Mouse (Mus musculus): ENCODE results near the gene Fam217b.

The Fam217b gene

GRCm38 (mm10) chr2:178414261-178415149, at the start of gene Fam217b, which contains the start of gene Ppp1r3d:
TSS of gene Fam217b (plus strand) at chr2:178414524.
TSS of gene Ppp1r3d (minus strand) at chr2:178414472.
- peak; percentile 54 to 77 for DNase-seq (ENCODE audit: low spot score in 2 of 2)

GRCm38 (mm10) chr2:178407053-178407815, 7.1 kb upstream of the Fam217b start, which contains the start of gene Sycp2:
TSS of gene Sycp2 (minus strand) at chr2:178407685.
- DNase-seq (ENCODE audit: low spot score in 2 of 2) = no peak

GRCm38 (mm10) chr2:178409024-178409423, 5.3 kb upstream of the Fam217b start:
- no peak for DNase-seq (ENCODE audit: low spot score in 2 of 2)

- no peak for DNase-seq (ENCODE audit: low spot score in 2 of 2)
These were observed 4.0 kb upstream of the Fam217b start for GRCm38 (mm10) chr2:178410286-178410685.

GRCm38 (mm10) chr2:178412598-178412997, 1.7 kb upstream of the Fam217b start:
- peak; percentile 51 to 55 for DNase-seq (ENCODE audit: low spot score in 2 of 2)

GRCm38 (mm10) chr2:178413081-178413480, 1.2 kb upstream of the Fam217b start:
- DNase-seq (ENCODE audit: low spot score in 2 of 2) = peak in 1 of 2 experiments; percentile 26

GRCm38 (mm10) chr2:178413481-178414260, 653 bp upstream of the Fam217b start:
- peak; percentile 47 to 68 for DNase-seq (ENCODE audit: low spot score in 2 of 2)

GRCm38 (mm10) chr2:178415150-178415448, 775 bp downstream of the Fam217b start:
- DNase-seq (ENCODE audit: low spot score in 2 of 2) = no peak

- peak in 1 of 2 experiments; percentile 16 for DNase-seq (ENCODE audit: low spot score in 2 of 2)
These were observed 2.1 kb downstream of the Fam217b start for GRCm38 (mm10) chr2:178416427-178416826.

- peak in 1 of 2 experiments; percentile 2 for DNase-seq (ENCODE audit: low spot score in 2 of 2)
These were observed 2.6 kb downstream of the Fam217b start for GRCm38 (mm10) chr2:178416970-178417369.

GRCm38 (mm10) chr2:178420576-178420975, 6.3 kb downstream of the Fam217b start:
- DNase-seq (ENCODE audit: low spot score in 2 of 2) = peak; percentile 1

GRCm38 (mm10) chr2:178421603-178422002, 7.3 kb downstream of the Fam217b start:
- peak; percentile 7 to 13 for DNase-seq (ENCODE audit: low spot score in 2 of 2)

GRCm38 (mm10) chr2:178422186-178422585, 7.9 kb downstream of the Fam217b start:
- DNase-seq (ENCODE audit: low spot score in 2 of 2) = no peak

GRCm38 (mm10) chr2:178423223-178423622, 8.9 kb downstream of the Fam217b start:
- peak in 1 of 2 experiments; percentile 0 for DNase-seq (ENCODE audit: low spot score in 2 of 2)

GRCm38 (mm10) chr2:178426229-178426628, 11.9 kb downstream of the Fam217b start:
- DNase-seq (ENCODE audit: low spot score in 2 of 2) = peak; percentile 50 to 51

GRCm38 (mm10) chr2:178427181-178427580, 12.9 kb downstream of the Fam217b start:
- no peak for DNase-seq (ENCODE audit: low spot score in 2 of 2)

- DNase-seq (ENCODE audit: low spot score in 2 of 2) = no peak
These were observed 13.9 kb downstream of the Fam217b start for GRCm38 (mm10) chr2:178428183-178428582.

GRCm38 (mm10) chr2:178428676-178429075, 14.4 kb downstream of the Fam217b start:
- no peak for DNase-seq (ENCODE audit: low spot score in 2 of 2)

GRCm38 (mm10) chr2:178429426-178429825, 15.1 kb downstream of the Fam217b start:
- no peak for DNase-seq (ENCODE audit: low spot score in 2 of 2)

- no peak for DNase-seq (ENCODE audit: low spot score in 2 of 2)
These were observed 15.9 kb downstream of the Fam217b start, which contains the start of gene Cdh26 for GRCm38 (mm10) chr2:178430231-178430630. TSS of gene Cdh26 (plus strand) at chr2:178430531.

- no peak for DNase-seq (ENCODE audit: low spot score in 2 of 2)
These were observed 19.2 kb downstream of the Fam217b start for GRCm38 (mm10) chr2:178433495-178433894.

GRCm38 (mm10) chr2:178433903-178434302, 19.6 kb downstream of the Fam217b start:
- DNase-seq (ENCODE audit: low spot score in 2 of 2) = no peak

Data from right cerebral cortex, adult 2 months (tissue).